Mouse (Mus musculus) embryo, embryonic 9.5 days (tissue): ENCODE measurements at regions not wholly inside any gene's neighbourhood (a gene's known extent, or its start where the extent isn't known, plus 50 kb on each side); places are given as distances from the start of the nearest gene placed in this dataset.
A peak's percentile ranks its signal among the peaks of the same experiment; 100 is the strongest.
"Not testable (repeated sequence)": the region's sequence is repeated elsewhere in the genome, so short reads cannot be mapped to it uniquely, and the experiment has no call there.

Experiments used
- DNase-seq: peaks from one replicate; pipeline ENCODE4 v3.0.0-alpha.2; 2017; ENCODE audit errors: extremely low spot score

DNA sequence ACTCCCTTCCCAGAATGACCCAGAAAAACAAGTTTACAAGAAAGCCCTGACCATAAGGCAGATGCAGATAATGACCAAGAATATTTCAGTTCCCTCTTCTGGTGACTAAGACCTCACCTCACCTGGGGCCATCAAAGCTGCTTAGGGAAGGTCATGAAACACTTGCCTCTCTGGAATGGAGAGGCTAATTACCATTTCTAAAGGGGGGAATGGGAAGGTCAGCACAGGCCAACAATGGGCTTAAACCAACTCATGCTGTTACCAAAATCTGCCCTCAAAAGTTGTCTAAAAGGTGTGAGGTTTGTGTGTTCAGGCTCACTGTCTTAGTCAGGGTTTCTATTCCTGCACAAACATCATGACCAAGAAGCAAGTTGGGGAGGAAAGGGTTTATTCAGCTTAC lies 123.0 kb downstream of the Sgo2b start:
- no peak for DNase-seq

DNA sequence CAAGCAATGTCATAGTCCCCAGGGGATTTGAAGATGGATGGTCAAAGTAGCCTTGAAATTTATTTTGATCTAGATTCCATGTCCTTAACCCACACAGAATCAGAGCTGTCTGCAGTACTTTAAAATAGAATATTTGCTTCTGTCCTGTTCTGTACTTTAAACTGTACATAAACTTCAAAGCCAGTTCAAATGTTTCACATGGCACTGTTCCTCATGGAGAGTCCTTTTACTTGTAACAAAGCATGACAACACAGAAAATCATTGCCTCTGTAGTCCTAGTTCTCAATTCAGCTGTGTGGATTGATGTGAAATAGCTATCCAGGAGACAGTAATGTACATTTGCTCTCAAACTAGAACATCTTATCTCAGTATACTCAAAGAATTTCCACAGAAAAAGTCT lies 123.9 kb downstream of the Sgo2b start:
- no peak for DNase-seq

DNA sequence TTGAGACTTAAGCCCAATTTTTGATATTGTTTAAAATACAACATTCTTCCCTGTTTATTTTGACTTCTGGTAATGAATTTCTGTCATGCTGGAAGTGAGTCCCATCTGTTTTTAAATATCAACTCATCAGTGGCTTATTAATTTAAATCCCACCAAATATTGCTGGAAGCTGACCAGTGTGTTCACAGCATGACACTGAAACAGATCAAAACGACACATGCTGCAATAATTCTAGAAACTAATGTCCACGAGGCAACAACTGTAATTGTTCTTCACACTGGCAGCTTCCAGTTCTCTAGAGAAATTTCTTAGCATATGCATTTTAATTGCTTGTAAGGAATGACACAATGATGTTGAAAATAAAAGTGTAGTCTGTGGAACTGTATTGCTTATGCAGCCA lies 167.6 kb downstream of the Sgo2b start:
- no peak for DNase-seq

GRCm38 (mm10) chr8:63760891-63761290 lies 191.2 kb downstream of the Sgo2b start:
- no peak for DNase-seq

- not testable (repeated sequence) for DNase-seq
Observed at GRCm38 (mm10) chr8:63759931-63760330, 192.1 kb downstream of the Sgo2b start.

- peak; percentile 19 for DNase-seq
Observed at GRCm38 (mm10) chr8:63755236-63755635, 196.8 kb downstream of the Sgo2b start.

GRCm38 (mm10) chr8:63754812-63755211 lies 197.2 kb downstream of the Sgo2b start:
- DNase-seq, result no peak

- DNase-seq, result no peak
Observed at GRCm38 (mm10) chr8:63753236-63753635, 198.8 kb downstream of the Sgo2b start.

DNA sequence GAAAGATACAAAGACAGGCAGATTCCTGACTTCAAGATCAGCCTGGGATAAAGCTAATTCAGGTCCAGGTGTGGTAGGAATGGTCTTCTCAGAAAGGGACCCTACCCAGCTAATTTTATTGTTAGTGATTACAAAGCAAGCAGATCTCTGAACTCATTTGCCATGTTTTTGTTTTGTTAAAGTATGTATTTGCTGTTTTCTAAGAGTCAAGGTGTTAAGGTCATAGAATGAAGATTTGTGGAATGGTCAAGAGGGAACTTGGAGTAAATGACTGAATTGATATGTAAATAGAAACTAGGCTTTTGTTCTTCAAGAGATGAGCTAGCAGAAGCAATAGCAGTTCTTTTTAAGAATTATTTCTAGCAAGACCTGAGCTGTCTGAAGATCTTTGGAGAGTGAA lies 217.6 kb downstream of the Sgo2b start:
- DNase-seq, result no peak

DNA sequence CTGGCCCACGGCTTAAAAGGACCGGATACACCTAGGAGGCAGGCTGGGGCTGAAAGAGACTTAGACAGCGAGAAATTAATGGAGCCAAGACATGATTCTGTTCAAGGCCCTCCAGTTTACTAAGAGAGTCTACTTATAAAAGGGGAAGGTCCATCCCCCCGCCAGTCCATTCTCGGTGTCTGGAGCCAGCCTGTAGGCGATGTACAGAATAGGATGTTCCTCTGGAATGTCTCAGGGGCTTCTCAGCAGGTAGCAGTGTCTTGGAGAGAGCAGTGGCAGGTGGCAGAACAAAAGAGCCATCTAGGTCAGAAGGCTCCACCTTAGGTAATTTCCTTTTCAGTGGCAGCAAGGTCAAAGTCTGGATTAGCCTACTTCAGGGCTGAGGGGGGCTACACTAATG lies 221.3 kb downstream of the Sgo2b start:
- DNase-seq, result not testable (repeated sequence)
